In the genomic region with DNA sequence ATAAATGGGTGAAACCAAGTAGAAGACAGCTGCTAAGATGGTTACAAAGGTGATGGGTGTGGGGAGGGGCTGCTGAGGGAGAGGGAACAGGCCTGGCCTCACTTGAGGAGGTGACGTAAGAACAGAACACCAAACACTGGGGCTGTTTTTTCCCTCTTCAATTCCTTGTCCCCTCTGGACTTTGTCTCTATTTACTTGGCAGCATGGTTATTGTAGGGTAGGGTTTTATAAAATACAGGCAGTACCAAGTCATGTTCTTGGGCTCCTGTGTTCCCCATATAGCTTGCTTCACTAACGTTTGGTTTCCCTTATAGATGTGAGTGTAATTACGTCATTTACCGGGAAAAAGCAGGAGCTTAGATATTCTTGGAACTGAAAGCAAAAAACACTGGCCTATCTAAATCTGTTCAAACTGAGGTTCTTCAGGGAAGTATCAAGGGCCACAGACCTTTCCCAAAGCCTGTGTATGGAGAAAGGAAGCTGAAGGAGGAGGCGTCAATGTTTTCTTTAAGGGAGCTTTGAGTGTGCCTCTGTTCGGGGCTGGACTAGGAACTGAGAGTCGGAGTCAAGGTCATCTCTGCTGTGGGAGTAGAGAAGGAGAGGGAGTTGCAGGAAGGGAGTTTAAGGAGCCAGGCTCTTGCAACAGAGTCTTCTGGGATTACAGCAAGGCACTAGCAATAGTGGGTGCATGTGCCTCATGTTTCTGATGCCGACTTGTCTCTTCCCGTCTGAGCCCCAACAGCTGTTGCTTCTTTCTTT, we compare ENCODE assay signal across 11 mouse cellular contexts.
DNase-seq lines count a peak whose midpoint lies in the region; ATAC-seq lines count a peak whose summit lies in the region.
"Had no signal": no experiment of that assay in that cellular context is flagged by ENCODE, and none has a peak within 500 bp of the region (broad histone marks: within the 10 kb centered on the region; RNA-seq: fewer than 3 reads in every experiment).

No protein-coding gene starts in this region.

- no peak for DNase-seq in kidney, postnatal 25 days
- peak; percentile 17 for DNase-seq in right cerebral cortex, postnatal 25 days
- DNase-seq in right cerebral cortex, postnatal 14 days, result no peak
- DNase-seq in testis, postnatal 14 days (ENCODE audit: low spot score), result peak; percentile 56
- DNase-seq in frontal cortex, postnatal 10 days (ENCODE audit: low spot score in 2 of 2), result no peak

- no peak overlapping the region for H3K9ac ChIP-seq in kidney, embryonic 14.5 days (ENCODE audit: low read depth, low read length)
- peak overlapping the region; percentile 27 for H3K9ac ChIP-seq in intestine, embryonic 16.5 days (ENCODE audit: low read depth, low read length)
- no peak overlapping the region for H3K9ac ChIP-seq in hindbrain, embryonic 13.5 days
- H3K9ac ChIP-seq: midbrain, embryonic 15.5 days had no signal

- H3K27ac ChIP-seq in kidney, embryonic 14.5 days (ENCODE audit: low read depth, low read length), result no peak overlapping the region
- H3K27ac ChIP-seq in intestine, embryonic 16.5 days (ENCODE audit: low read length), result peak overlapping the region; percentile 90
- H3K27ac ChIP-seq in hindbrain, embryonic 13.5 days, result no peak overlapping the region
- H3K27ac ChIP-seq: limb, embryonic 10.5 days; midbrain, embryonic 15.5 days had no signal

- H3K4me2 ChIP-seq in kidney, embryonic 14.5 days (replicated peaks; ENCODE audit: low read depth, low read length), result no peak overlapping the region
- H3K4me2 ChIP-seq in intestine, embryonic 16.5 days (ENCODE audit: low read depth, low read length), result peak overlapping the region; percentile 27; the same call in 1 of the 2 replicates
- no peak overlapping the region for H3K4me2 ChIP-seq in hindbrain, embryonic 13.5 days
- H3K4me2 ChIP-seq: midbrain, embryonic 15.5 days had no signal

- 41% methylated on average over 9 of the region's 9 CpGs for WGBS in kidney, embryonic 14.5 days
- WGBS in intestine, embryonic 16.5 days, result 48% methylated on average over 9 of the region's 9 CpGs
- WGBS in hindbrain, embryonic 13.5 days, result 85% methylated on average over 9 of the region's 9 CpGs

- no peaks in the 10 kb centered on the region for H3K36me3 ChIP-seq in kidney, embryonic 14.5 days (ENCODE audit: control insufficient read depth, insufficient read depth, low read length)
- no peaks in the 10 kb centered on the region for H3K36me3 ChIP-seq in intestine, embryonic 16.5 days (ENCODE audit: control insufficient read depth, insufficient read depth, low read length)
- no peaks in the 10 kb centered on the region for H3K36me3 ChIP-seq in hindbrain, embryonic 13.5 days
- H3K36me3 ChIP-seq: limb, embryonic 10.5 days; midbrain, embryonic 15.5 days had no signal

- no peak overlapping the region for H3K4me3 ChIP-seq in kidney, embryonic 14.5 days (ENCODE audit: low read length)
- H3K4me3 ChIP-seq in intestine, embryonic 16.5 days (ENCODE audit: low read length), result no peak overlapping the region
- no peak overlapping the region for H3K4me3 ChIP-seq in hindbrain, embryonic 13.5 days
- H3K4me3 ChIP-seq: limb, embryonic 10.5 days; midbrain, embryonic 15.5 days had no signal

- peak; percentile 62; the same call in 1 of the 2 replicates for ATAC-seq in kidney, embryonic 14.5 days (ENCODE audit: low FRiP score, low TSS enrichment)
- peak; percentile 93 for ATAC-seq in intestine, embryonic 16.5 days
- no peak for ATAC-seq in hindbrain, embryonic 13.5 days (ENCODE audit: low FRiP score)
- ATAC-seq: midbrain, embryonic 15.5 days had no signal

- H3K9me3 ChIP-seq in kidney, embryonic 14.5 days (ENCODE audit: control insufficient read depth, low read length), result no peaks in the 10 kb centered on the region
- no peaks in the 10 kb centered on the region for H3K9me3 ChIP-seq in intestine, embryonic 16.5 days (ENCODE audit: control insufficient read depth, low read length)
- no peaks in the 10 kb centered on the region for H3K9me3 ChIP-seq in hindbrain, embryonic 13.5 days
- H3K9me3 ChIP-seq: limb, embryonic 10.5 days; midbrain, embryonic 15.5 days had no signal

- H3K27me3 ChIP-seq in kidney, embryonic 14.5 days (ENCODE audit: control insufficient read depth, insufficient read depth, low read length), result no peaks in the 10 kb centered on the region
- no peaks in the 10 kb centered on the region for H3K27me3 ChIP-seq in intestine, embryonic 16.5 days (replicated peaks; ENCODE audit: control insufficient read depth, insufficient read depth, low read length)
- no peaks in the 10 kb centered on the region for H3K27me3 ChIP-seq in hindbrain, embryonic 13.5 days
- H3K27me3 ChIP-seq: CH12.LX; midbrain, embryonic 15.5 days had no signal

- H3K4me1 ChIP-seq in kidney, embryonic 14.5 days (ENCODE audit: control insufficient read depth, insufficient read depth, low read length), result no peaks in the 10 kb centered on the region; the same call in 1 of the 2 replicates
- peaks cover 17% of the 10 kb centered on the region for H3K4me1 ChIP-seq in intestine, embryonic 16.5 days (ENCODE audit: control insufficient read depth, insufficient read depth, low read length)
- H3K4me1 ChIP-seq in hindbrain, embryonic 13.5 days (replicated peaks), result no peaks in the 10 kb centered on the region
- H3K4me1 ChIP-seq: limb, embryonic 10.5 days; midbrain, embryonic 15.5 days had no signal

Comparison
In these comparisons a context has a peak if more than half of its experiments do, and no peak if none do; other contexts are left out.
1. DNase-seq: peak in right cerebral cortex, postnatal 25 days (single experiment) and testis, postnatal 14 days (single experiment); none in kidney, postnatal 25 days (0 of 2), right cerebral cortex, postnatal 14 days (single experiment) and frontal cortex, postnatal 10 days (0 of 2).